25 mouse cellular contexts compared by ENCODE assay signal in genomic region chr17:15620746-15621694, GRCm38 (mm10). TPM values are rescaled to one million over a fixed set of nuclear protein-coding genes. Genes with fewer than 3 reads are reported as not detected.
DNase-seq lines count a peak whose midpoint lies in the region; ATAC-seq and TF ChIP-seq lines count a peak whose summit lies in the region.
"Had no signal": no experiment of that assay in that cellular context is flagged by ENCODE, and none has a peak within 500 bp of the region (broad histone marks: within the 10 kb centered on the region; RNA-seq: fewer than 3 reads in every experiment).

No protein-coding gene starts in this region.

- peaks cover 0 to 2% of the 10 kb centered on the region in 2 experiments; a peak in 1 of 4 replicates for H3K36me3 ChIP-seq in MEL (ENCODE audit: control insufficient read depth in 1 of 2, insufficient read depth in 2 of 2, low read length in 2 of 2)
- no peaks in the 10 kb centered on the region for H3K36me3 ChIP-seq in lung, postnatal 0 days (ENCODE audit: insufficient read depth, low read length)
- H3K36me3 ChIP-seq: G1E; heart, embryonic 13.5 days; limb, embryonic 13.5 days; midbrain, embryonic 12.5 days; neural tube, embryonic 12.5 days had no signal

- TF ChIP-seq POLR2A in MEL (IDR thresholded peaks at IDR 0.05; ENCODE audit: control insufficient read depth in 1 of 2, insufficient read depth in 1 of 2, low read depth in 1 of 2, low read length in 2 of 2, poor library complexity in 1 of 2), result no peak

- H3K4me2 ChIP-seq in lung, postnatal 0 days (replicated peaks; ENCODE audit: low read depth, low read length), result no peak overlapping the region
- H3K4me2 ChIP-seq: heart, embryonic 13.5 days; hindbrain, embryonic 14.5 days; limb, embryonic 13.5 days; midbrain, embryonic 12.5 days; neural tube, embryonic 12.5 days had no signal

- no peak for TF ChIP-seq CTCF in MEL (IDR thresholded peaks at IDR 0.05 in 2 of 3, conservative IDR thresholded peaks at IDR 0.05 in 1 of 3; ENCODE audit: control insufficient read depth in 1 of 3, insufficient read depth in 1 of 3, low read depth in 2 of 3, low read length in 3 of 3, poor library complexity in 1 of 3, severe bottlenecking in 1 of 3)
- TF ChIP-seq CTCF in lung, postnatal 0 days (IDR thresholded peaks at IDR 0.05), result no peak

- H3K79me2 ChIP-seq in MEL (ENCODE audit: control insufficient read depth, insufficient read depth, low read length, poor library complexity), result no peaks in the 10 kb centered on the region

- TF ChIP-seq RAD21 in MEL (IDR thresholded peaks at IDR 0.05; ENCODE audit: low read depth, low read length), result no peak

- H3K4me1 ChIP-seq in MEL (ENCODE audit: control insufficient read depth in 1 of 2, insufficient read depth in 2 of 2, low read length in 2 of 2), result no peaks in the 10 kb centered on the region
- H3K4me1 ChIP-seq in lung, postnatal 0 days (ENCODE audit: insufficient read depth, low read depth, low read length), result no peaks in the 10 kb centered on the region
- H3K4me1 ChIP-seq: heart, embryonic 13.5 days; limb, embryonic 13.5 days; midbrain, embryonic 12.5 days; neural tube, embryonic 12.5 days had no signal

- 66% methylated on average over 7 of the region's 7 CpGs for WGBS in lung, postnatal 0 days

- H3K27ac ChIP-seq in MEL (ENCODE audit: control insufficient read depth, low read depth, low read length), result no peak overlapping the region
- no peak overlapping the region for H3K27ac ChIP-seq in lung, postnatal 0 days (ENCODE audit: low read length)
- H3K27ac ChIP-seq: heart, embryonic 13.5 days; hindbrain, embryonic 14.5 days; limb, embryonic 13.5 days; macrophage; midbrain, embryonic 12.5 days; neural tube, embryonic 12.5 days had no signal

- H3K4me3 ChIP-seq in MEL (ENCODE audit: control insufficient read depth in 1 of 2, insufficient read depth in 1 of 2, low read depth in 2 of 2, low read length in 2 of 2), result no peak overlapping the region
- no peak overlapping the region for H3K4me3 ChIP-seq in lung, postnatal 0 days (ENCODE audit: low read depth, low read length)
- H3K4me3 ChIP-seq: erythroblast, embryonic 14.5 days; heart, embryonic 13.5 days; limb, embryonic 13.5 days; midbrain, embryonic 12.5 days; myocyte; neural tube, embryonic 12.5 days had no signal

- TF ChIP-seq EP300 in MEL (IDR thresholded peaks at IDR 0.05; ENCODE audit: low read depth in 1 of 2, low read length in 2 of 2), result no peak
- no peak for TF ChIP-seq EP300 in lung, postnatal 0 days (IDR thresholded peaks at IDR 0.05)

- DNase-seq in 416B (ENCODE audit: low read depth) (peak; percentile 32), MEL (ENCODE audit: low read depth, low spot score) (peak; percentile 8)
- DNase-seq in c-Kit-positive CD71-positive TER-119-positive erythroid progenitor cells, embryonic 14.5 days (ENCODE audit: low spot score), result peak; percentile 56
- DNase-seq in lung, postnatal 0 days (ENCODE audit: low spot score), result no peak
- DNase-seq: adrenal gland, postnatal 25 days; cerebellum, adult 11 months; cerebellum, adult 9-11 months; forebrain, postnatal 0 days; heart, postnatal 10 days; kidney, adult 9 months; kidney, postnatal 10 days; thymus, adult 2 months; thymus, postnatal 4 days had no signal

- peak; percentile 77 for ATAC-seq in megakaryocyte, adult 5-6 weeks (ENCODE audit: poor library complexity, severe bottlenecking)
- ATAC-seq in CD4-positive, CD25-positive, alpha-beta regulatory T cell, adult 4 months, result no peak
- ATAC-seq in lung, postnatal 0 days, result no peak
- ATAC-seq: forebrain, postnatal 0 days; intestine, postnatal 0 days had no signal

- H3K27me3 ChIP-seq in MEL (ENCODE audit: control insufficient read depth in 1 of 2, insufficient read depth in 2 of 2, low read length in 2 of 2), result no peaks in the 10 kb centered on the region; a peak in 1 of 4 replicates
- no peaks in the 10 kb centered on the region for H3K27me3 ChIP-seq in lung, postnatal 0 days (replicated peaks; ENCODE audit: insufficient read depth, low read length)
- H3K27me3 ChIP-seq: heart, embryonic 13.5 days; limb, embryonic 13.5 days; midbrain, embryonic 12.5 days; neural tube, embryonic 12.5 days had no signal

- no peaks in the 10 kb centered on the region for H3K9me3 ChIP-seq in MEL (replicated peaks; ENCODE audit: insufficient read depth, low read length)
- no peaks in the 10 kb centered on the region for H3K9me3 ChIP-seq in lung, postnatal 0 days (ENCODE audit: low read length)
- H3K9me3 ChIP-seq: G1E; heart, embryonic 13.5 days; limb, embryonic 13.5 days; midbrain, embryonic 12.5 days; neural tube, embryonic 12.5 days had no signal

- H3K9ac ChIP-seq in MEL (ENCODE audit: control insufficient read depth, low read depth, low read length, poor library complexity, severe bottlenecking), result no peak overlapping the region
- no peak overlapping the region for H3K9ac ChIP-seq in lung, postnatal 0 days (replicated peaks; ENCODE audit: low read depth)
- H3K9ac ChIP-seq: forebrain, postnatal 0 days; heart, embryonic 13.5 days; hindbrain, embryonic 14.5 days; limb, embryonic 13.5 days; midbrain, embryonic 12.5 days; neural tube, embryonic 12.5 days had no signal

TF ChIP-seq in MEL, 35 proteins besides CTCF, POLR2A, EP300 and RAD21:
- TF ChIP-seq POLR2AphosphoS5 (IDR thresholded peaks at IDR 0.05; ENCODE audit: borderline replicate concordance, low read depth, low read length), result no peak
- no peak for TF ChIP-seq CHD2 (IDR thresholded peaks at IDR 0.05; ENCODE audit: low read length)
- no peak for TF ChIP-seq MAFK (IDR thresholded peaks at IDR 0.05; ENCODE audit: borderline replicate concordance, low read depth, low read length)
- no peak for TF ChIP-seq ZC3H11A (IDR thresholded peaks at IDR 0.05; ENCODE audit: low read depth, low read length)
- TF ChIP-seq USF2 (IDR thresholded peaks at IDR 0.05; ENCODE audit: borderline replicate concordance in 1 of 2, insufficient read depth in 1 of 2, low read depth in 1 of 2, low read length in 2 of 2), result no peak
- TF ChIP-seq ZMIZ1 (IDR thresholded peaks at IDR 0.05; ENCODE audit: low read depth, low read length), result no peak
- TF ChIP-seq CHD1 (IDR thresholded peaks at IDR 0.05; ENCODE audit: low read depth, low read length), result no peak
- TF ChIP-seq ZNF384 (IDR thresholded peaks at IDR 0.05; ENCODE audit: low read depth, low read length), result no peak
- TF ChIP-seq RCOR1 (IDR thresholded peaks at IDR 0.05; ENCODE audit: low read depth, low read length), result no peak
- TF ChIP-seq JUND (IDR thresholded peaks at IDR 0.05; ENCODE audit: low read depth, low read length), result no peak

RNA-seq across cellular contexts. Expression of gene Prdm9, which starts 56.9 kb away (rescaled TPM):
- total RNA-seq in MEL (2012; rRNA removed), result 1.6 and 2.2 TPM in 2 replicates
- 10 to 100 TPM in 1 of 2 experiments, 1 to 10 TPM in 1; 3.5 to 42.2 TPM for polyA plus RNA-seq in MEL (2012; ENCODE audit: insufficient read depth in 1 of 2, insufficient read length in 2 of 2, low read depth in 1 of 2, low replicate concordance in 2 of 2, missing spikeins in 1 of 2)
- total RNA-seq in megakaryocyte, adult 5-6 weeks (2015), result 2.2 and 7.0 TPM in 2 replicates
- 3.5 and 4.5 TPM in 2 replicates for total RNA-seq in megakaryocyte, adult 5-6 weeks (2017)
- 10 to 100 TPM in 1 of 2 experiments, 1 to 10 TPM in 1; 5.7 to 10.6 TPM for polyA plus RNA-seq in CD4-positive, CD25-positive, alpha-beta regulatory T cell, adult 4 months (2017; shearing (Covaris generic))
- 1.3 and 1.5 TPM in 2 replicates for polyA plus RNA-seq in lung, postnatal 0 days (2015; fragmentation: Nextera tagmentation; extraction: Ambion mirVana)
- polyA plus RNA-seq: erythroblast, embryonic 14.5 days had no signal
